Mouse (Mus musculus) forebrain, embryonic 15.5 days (tissue): ENCODE measurements around the gene Gm17019. TPM values are rescaled to one million over a fixed set of nuclear protein-coding genes. Genes with fewer than 3 reads are reported as not detected.
"Not testable (repeated sequence)": the region's sequence is repeated elsewhere in the genome, so short reads cannot be mapped to it uniquely, and the experiment has no call there.

Source experiments
- ATAC-seq: fragments of 200-750 bp; cut with Nextera tagmentation; replicated peaks from 2 replicates; pipeline ENCODE4 v1.8.0; 2017; ENCODE audit warnings: mild to moderate bottlenecking, moderate TSS enrichment, moderate library complexity
- H3K27ac ChIP-seq: fragments of 300-500 bp; sonication (generic); replicated peaks from 2 replicates; pipeline ENCODE4 v1.5.1; 2015; ENCODE audit warnings: mild to moderate bottlenecking, inconsistent platforms
- H3K27me3 ChIP-seq: fragments of 300-500 bp; sonication (generic); 2 replicates; pipeline ENCODE4 v1.6.1; 2015; ENCODE audit warnings: inconsistent platforms
- H3K36me3 ChIP-seq: fragments of 300-500 bp; sonication (generic); 2 replicates; pipeline ENCODE4 v1.6.1; 2015; ENCODE audit warnings: mild to moderate bottlenecking, inconsistent platforms
- H3K4me1 ChIP-seq: fragments of 300-500 bp; sonication (generic); 2 replicates; pipeline ENCODE4 v1.6.1; 2015; ENCODE audit warnings: inconsistent platforms
- H3K4me2 ChIP-seq: fragments of 300-500 bp; sonication (generic); replicated peaks from 2 replicates; pipeline ENCODE4 v1.6.1; 2015; ENCODE audit warnings: mild to moderate bottlenecking, inconsistent platforms
- H3K4me3 ChIP-seq: fragments of 300-500 bp; sonication (generic); 2 replicates; pipeline ENCODE4 v1.5.1; 2015; ENCODE audit warnings: mild to moderate bottlenecking, inconsistent platforms
- H3K9ac ChIP-seq: fragments of 300-500 bp; sonication (generic); replicated peaks from 2 replicates; pipeline ENCODE4 v1.6.1; 2015; ENCODE audit warnings: mild to moderate bottlenecking, inconsistent platforms
- H3K9me3 ChIP-seq: fragments of 300-500 bp; sonication (generic); 2 replicates; pipeline ENCODE4 v1.6.1; 2016; ENCODE audit warnings: inconsistent platforms
- WGBS: fragments of 180-500 bp; shearing (Covaris S2); methylation state at CpG from one replicate; pipeline ENCODE4 v1.1.7; 2015; ENCODE audit warnings: mixed read lengths; 5-methylcytosine and 5-hydroxymethylcytosine counted together
- polyA plus RNA-seq: library from polyadenylated mRNA; unstranded; fragments of >200 nt; fragmentation: Nextera tagmentation; extraction: Ambion mirVana; gene quantifications from 2 replicates; pipeline ENCODE4 v1.2.1, GENCODE M21; 2015

Gene Gm17019
- polyA plus RNA-seq, 1 experiment from 2014 or later = not detected

GRCm38 (mm10) chr5:15020067-15020466 is 12.7 kb downstream of the Gm17019 start:
- H3K4me1 ChIP-seq, H3K27me3 ChIP-seq, H3K9ac ChIP-seq, H3K4me2 ChIP-seq, H3K4me3 ChIP-seq, ATAC-seq, H3K36me3 ChIP-seq, H3K27ac ChIP-seq: not testable (repeated sequence)
- WGBS = 71% methylated on average over 2 of the region's 2 CpGs
- H3K9me3 ChIP-seq = peaks cover 25% of the 10 kb centered on the region

DNA sequence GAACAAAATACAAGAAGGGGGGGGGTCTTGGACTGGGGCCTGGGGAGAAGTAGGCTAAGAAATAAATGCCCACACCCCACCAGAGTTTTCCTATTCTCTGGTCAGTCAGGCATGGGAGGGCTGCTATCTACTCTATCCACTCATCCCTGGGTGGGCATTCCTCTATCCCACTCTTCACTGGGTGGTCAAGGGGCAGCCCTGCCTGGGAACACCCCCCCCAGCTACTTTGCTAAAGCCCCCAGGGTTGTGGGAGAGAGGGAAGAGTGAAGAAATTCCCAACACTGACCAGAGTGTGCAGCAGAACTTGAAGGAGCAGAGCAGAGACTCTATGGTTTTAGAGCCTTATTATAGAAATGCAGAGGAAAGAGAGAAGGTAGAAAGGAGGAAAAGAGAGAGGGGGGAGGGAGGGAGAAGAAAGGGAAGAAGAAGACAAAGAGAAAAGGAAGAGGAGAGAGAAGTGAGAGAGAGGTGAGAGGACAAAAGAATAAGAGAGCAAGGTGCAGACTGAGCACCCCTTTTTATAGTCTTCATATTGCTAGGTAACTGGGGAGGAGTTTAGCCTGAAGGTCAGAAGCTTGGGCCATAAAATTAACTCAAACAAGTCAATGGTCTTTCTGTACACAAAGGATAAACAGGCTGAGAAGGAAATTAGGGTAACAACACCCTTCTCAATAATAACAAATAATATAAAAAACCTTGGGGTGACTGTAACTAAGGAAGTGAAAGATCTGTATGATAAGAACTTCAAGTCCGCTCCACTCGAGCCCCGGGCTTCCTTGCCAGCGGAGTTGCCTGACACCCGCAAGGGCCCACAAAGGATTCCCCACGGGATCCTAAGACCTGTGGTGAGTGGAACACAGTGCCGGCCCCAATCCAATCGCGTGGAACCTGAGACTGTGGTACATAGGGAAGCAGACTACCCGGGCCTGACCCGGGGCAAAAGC is 21.9 kb downstream of the Gm17019 start:
- H3K27ac ChIP-seq, H3K4me2 ChIP-seq, ATAC-seq, H3K4me3 ChIP-seq, H3K4me1 ChIP-seq, H3K27me3 ChIP-seq, H3K36me3 ChIP-seq, H3K9ac ChIP-seq: not testable (repeated sequence)
- H3K9me3 ChIP-seq = peaks cover 15% of the 10 kb centered on the region
- 84% methylated on average over 11 of the region's 11 CpGs for WGBS

- ATAC-seq = 0 out of 2 replicates have a peak, but pooled peaks have one; percentile 41
- H3K4me3 ChIP-seq, H3K27ac ChIP-seq, H3K4me1 ChIP-seq, H3K36me3 ChIP-seq, H3K27me3 ChIP-seq, H3K9ac ChIP-seq, H3K4me2 ChIP-seq: not testable (repeated sequence)
- H3K9me3 ChIP-seq = peaks cover 31% of the 10 kb centered on the region
- 58% methylated on average over 3 of the region's 3 CpGs for WGBS
Observed at GRCm38 (mm10) chr5:15006907-15007306, 25.9 kb downstream of the Gm17019 start.

GRCm38 (mm10) chr5:15006288-15006687 is 26.5 kb downstream of the Gm17019 start:
- not testable (repeated sequence) for H3K36me3 ChIP-seq, H3K9ac ChIP-seq, H3K4me3 ChIP-seq, H3K4me1 ChIP-seq, H3K27me3 ChIP-seq, H3K4me2 ChIP-seq, ATAC-seq, H3K27ac ChIP-seq
- 68% methylated on average over 3 of the region's 3 CpGs for WGBS
- peaks cover 27% of the 10 kb centered on the region for H3K9me3 ChIP-seq

DNA sequence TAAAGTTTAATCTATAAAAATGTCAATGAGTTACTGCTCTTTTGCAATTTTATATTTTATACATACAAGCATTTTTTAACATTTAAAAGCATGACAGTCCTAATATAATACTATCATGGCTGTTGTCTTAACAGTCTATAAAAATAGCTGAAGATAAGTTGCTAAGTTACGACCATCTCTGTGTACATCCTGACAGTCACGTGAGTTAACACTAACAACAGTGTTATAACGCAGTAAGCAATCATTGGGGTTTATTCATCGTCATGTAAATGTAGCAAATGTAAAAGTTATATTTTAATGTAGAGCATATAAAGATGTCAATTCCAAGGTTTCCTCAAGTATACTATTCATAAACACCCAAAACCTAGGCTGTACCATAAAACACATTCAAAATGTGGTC is 27.2 kb downstream of the Gm17019 start:
- H3K27ac ChIP-seq, H3K4me1 ChIP-seq, H3K4me3 ChIP-seq, H3K4me2 ChIP-seq, ATAC-seq, H3K36me3 ChIP-seq, H3K27me3 ChIP-seq, H3K9ac ChIP-seq: not testable (repeated sequence)
- WGBS = 78% methylated on average over 4 of the region's 4 CpGs
- H3K9me3 ChIP-seq = peaks cover 24% of the 10 kb centered on the region

- peak; percentile 90 for ATAC-seq
- H3K4me2 ChIP-seq, H3K27ac ChIP-seq, H3K9ac ChIP-seq, H3K4me3 ChIP-seq, H3K4me1 ChIP-seq, H3K27me3 ChIP-seq, H3K36me3 ChIP-seq: not testable (repeated sequence)
- peaks cover 22% of the 10 kb centered on the region for H3K9me3 ChIP-seq
- WGBS = 80% methylated on average over 5 of the region's 5 CpGs
Observed at GRCm38 (mm10) chr5:15004569-15005562, 27.9 kb downstream of the Gm17019 start.

GRCm38 (mm10) chr5:14998077-14998476 is 34.7 kb downstream of the Gm17019 start:
- H3K27me3 ChIP-seq, H3K9ac ChIP-seq, H3K4me3 ChIP-seq, H3K27ac ChIP-seq, ATAC-seq, H3K4me2 ChIP-seq, H3K4me1 ChIP-seq, H3K36me3 ChIP-seq: not testable (repeated sequence)
- H3K9me3 ChIP-seq = peaks cover 29% of the 10 kb centered on the region
- 77% methylated on average over 9 of the region's 9 CpGs for WGBS

GRCm38 (mm10) chr5:14997556-14997955 is 35.2 kb downstream of the Gm17019 start:
- H3K4me3 ChIP-seq, H3K9ac ChIP-seq, H3K27ac ChIP-seq, H3K27me3 ChIP-seq, H3K36me3 ChIP-seq, H3K4me1 ChIP-seq, ATAC-seq, H3K4me2 ChIP-seq: not testable (repeated sequence)
- H3K9me3 ChIP-seq = peaks cover 27% of the 10 kb centered on the region
- 86% methylated on average over 4 of the region's 4 CpGs for WGBS

DNA sequence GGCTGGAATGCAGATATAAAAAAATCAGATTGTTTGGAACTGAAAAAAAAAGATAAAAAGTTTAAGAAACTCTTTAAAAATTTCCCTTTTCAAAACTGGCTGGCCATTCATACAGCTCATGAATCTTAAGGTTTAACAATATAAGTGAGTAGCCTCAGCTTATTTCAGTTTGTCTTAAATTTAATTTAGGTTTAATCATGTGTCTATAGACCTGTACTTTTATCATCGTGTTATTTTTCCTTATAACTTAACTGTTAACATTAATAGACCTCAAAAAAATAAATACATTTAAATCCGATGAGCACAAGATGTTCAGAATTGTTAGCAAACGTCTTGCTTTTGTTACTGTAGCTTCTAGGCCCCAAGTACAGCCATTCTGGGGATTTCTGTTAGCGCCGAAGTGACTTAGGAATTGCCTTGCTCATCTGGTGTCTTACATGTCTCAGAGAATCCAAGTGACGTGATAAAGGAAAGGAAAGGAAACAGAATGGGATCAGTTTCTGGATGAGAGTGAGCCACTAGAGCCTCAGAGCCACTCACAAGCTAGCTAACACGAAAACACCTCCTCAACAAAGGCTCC is 36.0 kb downstream of the Gm17019 start:
- not testable (repeated sequence) for H3K4me2 ChIP-seq, H3K9ac ChIP-seq, H3K27ac ChIP-seq, H3K4me1 ChIP-seq, ATAC-seq, H3K4me3 ChIP-seq, H3K27me3 ChIP-seq, H3K36me3 ChIP-seq
- H3K9me3 ChIP-seq = peaks cover 22% of the 10 kb centered on the region
- WGBS = 71% methylated on average over 7 of the region's 7 CpGs

GRCm38 (mm10) chr5:14994124-14994523 is 38.7 kb downstream of the Gm17019 start:
- H3K4me1 ChIP-seq, ATAC-seq, H3K36me3 ChIP-seq, H3K27me3 ChIP-seq, H3K4me2 ChIP-seq, H3K9ac ChIP-seq, H3K27ac ChIP-seq, H3K4me3 ChIP-seq: not testable (repeated sequence)
- WGBS = 89% methylated on average over 6 of the region's 6 CpGs
- peaks cover 22% of the 10 kb centered on the region for H3K9me3 ChIP-seq

- not testable (repeated sequence) for H3K27me3 ChIP-seq, H3K9ac ChIP-seq, ATAC-seq, H3K27ac ChIP-seq, H3K36me3 ChIP-seq, H3K4me1 ChIP-seq, H3K4me3 ChIP-seq, H3K4me2 ChIP-seq
- H3K9me3 ChIP-seq = peaks cover 16% of the 10 kb centered on the region
- WGBS = 81% methylated on average over 8 of the region's 8 CpGs
Observed at GRCm38 (mm10) chr5:14990375-14991158, 42.2 kb downstream of the Gm17019 start.
